Mouse (Mus musculus): ENCODE data around the gene Nsun3.
"Not testable (repeated sequence)": the region's sequence is repeated elsewhere in the genome, so short reads cannot be mapped to it uniquely, and the experiment has no call there.

Nsun3 gene

GRCm38 (mm10) chr16:62753079-62753478 lies 33.5 kb downstream of the Nsun3 start:
- no peak for DNase-seq (ENCODE audit: low spot score)

- DNase-seq (ENCODE audit: low spot score) = no peak
These were observed 40.7 kb downstream of the Nsun3 start for GRCm38 (mm10) chr16:62745875-62746274.

GRCm38 (mm10) chr16:62734359-62734758 lies 52.3 kb downstream of the Nsun3 start:
- DNase-seq (ENCODE audit: low spot score) = no peak

- no peak for DNase-seq (ENCODE audit: low spot score)
These were observed 56.3 kb downstream of the Nsun3 start for GRCm38 (mm10) chr16:62730291-62730690.

GRCm38 (mm10) chr16:62729846-62730245 lies 56.8 kb downstream of the Nsun3 start:
- no peak for DNase-seq (ENCODE audit: low spot score)

- not testable (repeated sequence) for DNase-seq (ENCODE audit: low spot score)
These were observed 68.4 kb downstream of the Nsun3 start for GRCm38 (mm10) chr16:62718255-62718654.

- DNase-seq (ENCODE audit: low spot score) = no peak
These were observed 96.2 kb downstream of the Nsun3 start for GRCm38 (mm10) chr16:62690436-62690835.

GRCm38 (mm10) chr16:62686073-62686472 lies 100.5 kb downstream of the Nsun3 start:
- no peak for DNase-seq (ENCODE audit: low spot score)

GRCm38 (mm10) chr16:62685494-62685893 lies 101.1 kb downstream of the Nsun3 start:
- DNase-seq (ENCODE audit: low spot score) = no peak

Measured in adipocyte (in vitro differentiated cells).